ENCODE assay signal across 23 mouse cellular contexts in the genomic region with DNA sequence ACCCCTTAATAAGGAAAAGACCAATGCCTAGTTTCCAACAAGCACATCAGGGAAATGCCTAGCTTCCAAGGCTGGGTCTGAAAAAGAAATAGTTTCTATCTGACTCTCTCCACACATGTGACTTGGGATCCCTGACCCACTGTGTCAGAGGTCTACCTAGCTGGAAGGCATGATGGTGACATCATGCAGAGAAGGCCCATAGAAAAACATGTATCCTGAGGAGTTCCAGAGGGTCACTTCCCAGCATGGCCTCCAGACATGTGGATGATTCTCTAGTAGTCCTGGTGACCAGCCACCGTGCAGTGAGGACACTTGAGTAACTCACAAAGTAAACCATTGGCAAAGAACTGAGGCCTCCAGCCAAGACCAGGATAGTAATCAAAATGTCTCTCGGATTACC.
"Had no signal": no experiment of that assay in that cellular context is flagged by ENCODE, and none has a peak within 500 bp of the region (broad histone marks: within the 10 kb centered on the region; RNA-seq: fewer than 3 reads in every experiment).

No protein-coding gene starts in this region.

- DNase-seq: gastrocnemius, adult 2 months; gastrocnemius, postnatal 10 days; gastrocnemius, postnatal 25 days; heart, adult 2 months; heart, postnatal 10 days; heart, postnatal 4 days; kidney, adult 18-20 months; kidney, adult 9 months; kidney, postnatal 14 days; kidney, postnatal 4 days; liver; liver, embryonic 13.5 days had no signal

- H3K4me3 ChIP-seq: gastrocnemius, adult 2 months; heart, adult 2 months; heart, embryonic 12.5 days; hindbrain, embryonic 10.5 days; hindbrain, embryonic 12.5 days; intestine, embryonic 15.5 days; kidney, embryonic 15.5 days; layer of hippocampus, adult 2 months; left cerebral cortex, adult 2 months; limb, embryonic 10.5 days; limb, embryonic 12.5 days; liver, embryonic 13.5 days had no signal

- H3K4me1 ChIP-seq: heart, embryonic 12.5 days; hindbrain, embryonic 12.5 days; intestine, embryonic 15.5 days; kidney, embryonic 15.5 days; limb, embryonic 10.5 days; limb, embryonic 12.5 days; liver, embryonic 13.5 days had no signal

- H3K27me3 ChIP-seq: heart, embryonic 12.5 days; hindbrain, embryonic 12.5 days; intestine, embryonic 15.5 days; kidney, embryonic 15.5 days; limb, embryonic 12.5 days; liver, embryonic 13.5 days had no signal

- H3K27ac ChIP-seq: gastrocnemius, adult 2 months; heart, adult 2 months; hindbrain, embryonic 10.5 days; hindbrain, embryonic 12.5 days; hindbrain, embryonic 14.5 days; intestine, embryonic 15.5 days; kidney, embryonic 15.5 days; kidney, postnatal 0 days; layer of hippocampus, adult 2 months; left cerebral cortex, adult 2 months; limb, embryonic 10.5 days; limb, embryonic 12.5 days; liver, embryonic 13.5 days had no signal

- H3K36me3 ChIP-seq: heart, embryonic 12.5 days; hindbrain, embryonic 10.5 days; hindbrain, embryonic 12.5 days; intestine, embryonic 15.5 days; kidney, embryonic 15.5 days; limb, embryonic 10.5 days; limb, embryonic 12.5 days; liver, embryonic 13.5 days had no signal
